Mouse (Mus musculus) small intestine, adult 2 months (tissue): ENCODE measurements around the gene Pold3.

Experiments
- CTCF ChIP-seq: fragments of 200-500 bp; IDR thresholded peaks from 2 replicates; pipeline ENCODE4 v1.5.1; 2012; ENCODE audit warnings: low read depth, mild to moderate bottlenecking, control low read depth, inconsistent platforms, low read length, moderate library complexity, mixed read lengths; ENCODE audit not compliant: insufficient replicate concordance, insufficient read length; ENCODE audit errors: extremely low read depth
- POLR2A ChIP-seq: fragments of 200-500 bp; IDR thresholded peaks from 2 replicates; pipeline ENCODE4 v1.6.1; 2012; ENCODE audit warnings: low read depth, mild to moderate bottlenecking, control low read depth, inconsistent platforms, low read length, moderate library complexity

DNA sequence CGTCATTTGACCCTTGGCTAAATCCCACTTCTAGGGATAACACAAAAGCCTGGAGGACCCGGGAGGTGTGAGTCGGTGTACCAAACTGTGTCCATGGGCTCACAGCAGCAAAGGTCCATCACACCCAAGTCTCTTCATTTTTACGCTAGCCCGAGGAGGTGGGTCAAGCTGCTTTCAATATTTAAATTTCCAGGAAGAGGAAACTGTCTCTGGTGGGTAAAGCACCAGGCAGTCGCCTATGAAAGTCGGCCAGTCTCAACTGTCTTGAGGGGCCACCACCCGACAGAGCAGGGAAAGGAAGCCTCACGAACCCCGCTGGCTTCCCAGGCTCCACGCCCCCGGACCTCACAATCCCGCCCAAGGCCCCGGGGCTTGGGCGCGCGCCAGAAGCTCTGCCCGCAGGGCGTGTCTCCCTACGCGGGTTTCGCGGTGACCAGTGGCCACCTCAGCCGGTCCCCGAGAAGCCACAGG is 539 bp downstream of the Pold3 start:
- TF ChIP-seq CTCF (no peak), POLR2A (no peak; the same call in 1 of the 2 replicates)
